Mouse (Mus musculus): ENCODE measurements around the gene Frmd4a. TPM values are rescaled to one million over a fixed set of nuclear protein-coding genes. Genes with fewer than 3 reads are reported as not detected.
"Not testable (repeated sequence)": the region's sequence is repeated elsewhere in the genome, so short reads cannot be mapped to it uniquely, and the experiment has no call there.

Gene Frmd4a
- total and polyA plus RNA-seq, 2 experiments from 2014 or later, result 11.9 to 44.1 TPM

DNA sequence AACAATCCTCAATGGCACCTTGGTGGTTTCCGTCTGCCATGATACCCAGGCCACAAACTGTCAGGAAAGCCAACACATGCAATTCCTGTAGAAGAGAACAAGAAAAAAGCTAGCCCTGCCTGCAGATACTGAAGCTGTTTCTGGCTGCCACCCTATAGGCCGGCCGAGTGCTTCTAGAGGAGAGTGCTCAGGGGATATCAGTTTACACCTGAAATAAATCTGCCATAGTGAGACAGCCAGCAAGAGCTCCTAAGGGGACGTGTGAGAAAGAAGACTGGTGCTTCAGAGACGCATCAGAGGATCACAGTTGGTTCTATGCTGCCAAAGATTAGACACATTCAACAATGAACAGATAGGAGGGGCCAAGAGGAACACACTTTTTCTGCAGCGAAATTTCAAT, 593.8 kb downstream of the Frmd4a start:
- H3K4me1 ChIP-seq (ENCODE audit: control insufficient read depth, insufficient read depth), result peaks cover 3% of the 10 kb centered on the region; the same call in 1 of the 2 replicates
- no peak for ATAC-seq (ENCODE audit: insufficient read depth, low read depth)
- H3K4me3 ChIP-seq (ENCODE audit: low read depth, low read length), result no peak overlapping the region
- H3K27me3 ChIP-seq (ENCODE audit: control insufficient read depth, insufficient read depth, low read length), result no peaks in the 10 kb centered on the region
- H3K4me2 ChIP-seq (ENCODE audit: low read depth, low read length), result no peak overlapping the region
- H3K36me3 ChIP-seq (replicated peaks; ENCODE audit: control insufficient read depth, insufficient read depth, low read length), result peaks cover 67% of the 10 kb centered on the region
- no peak for TF ChIP-seq EP300 (IDR thresholded peaks at IDR 0.05; ENCODE audit: low read depth)
- no peak for TF ChIP-seq CTCF (IDR thresholded peaks at IDR 0.05; ENCODE audit: low read depth)
- no peak overlapping the region for H3K27ac ChIP-seq (ENCODE audit: low read depth)
- DNase-seq (ENCODE audit: low spot score), result no peak
- no peaks in the 10 kb centered on the region for H3K9me3 ChIP-seq (replicated peaks; ENCODE audit: control insufficient read depth, low read length)
- 77% methylated on average over 6 of the region's 6 CpGs for WGBS
- no peak overlapping the region for H3K9ac ChIP-seq (replicated peaks; ENCODE audit: low read depth, low read length)

GRCm38 (mm10) chr2:4611704-4612103, 594.2 kb downstream of the Frmd4a start:
- H3K9me3 ChIP-seq (replicated peaks; ENCODE audit: control insufficient read depth, low read length), result no peaks in the 10 kb centered on the region
- 80% methylated on average over 10 of the region's 10 CpGs for WGBS
- DNase-seq (ENCODE audit: low spot score), result no peak

DNA sequence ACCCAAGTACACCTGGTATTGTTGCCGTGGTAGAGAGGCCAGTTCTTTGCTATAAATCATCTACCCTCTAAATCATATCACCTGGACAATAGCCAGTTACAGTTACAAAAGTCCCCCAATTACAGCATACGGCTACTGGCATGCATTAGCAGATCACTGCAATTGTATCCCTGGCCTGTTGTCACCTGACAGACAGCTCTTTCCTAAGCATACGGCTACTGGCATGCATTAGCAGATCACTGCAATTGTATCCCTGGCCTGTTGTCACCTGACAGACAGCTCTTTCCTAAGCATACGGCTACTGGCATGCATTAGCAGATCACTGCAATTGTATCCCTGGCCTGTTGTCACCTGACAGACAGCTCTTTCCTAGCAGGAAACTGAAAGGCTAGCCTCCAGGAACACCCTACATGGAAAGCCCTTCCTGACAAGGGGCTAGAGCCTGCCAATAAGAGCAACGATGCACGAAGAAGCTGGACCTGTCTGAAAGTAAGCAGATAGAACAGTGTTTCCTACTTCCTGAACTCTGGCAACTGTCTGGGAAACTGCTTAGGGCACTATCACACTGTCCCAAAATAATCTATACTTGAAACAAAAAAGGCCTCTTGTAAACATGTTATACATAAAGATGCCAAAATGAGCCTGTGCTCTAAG, 596.9 kb downstream of the Frmd4a start:
- H3K27ac ChIP-seq (ENCODE audit: low read depth), result peak overlapping the region; percentile 46; the same call in 1 of the 2 replicates
- 11% methylated on average over 6 of the region's 6 CpGs for WGBS
- peaks cover 36% of the 10 kb centered on the region for H3K36me3 ChIP-seq (replicated peaks; ENCODE audit: control insufficient read depth, insufficient read depth, low read length)
- ATAC-seq (ENCODE audit: insufficient read depth, low read depth) (peak; percentile 58), DNase-seq (ENCODE audit: low spot score) (peak; percentile 11)
- not testable (repeated sequence) for H3K4me2 ChIP-seq (ENCODE audit: low read depth, low read length); H3K9me3 ChIP-seq (replicated peaks; ENCODE audit: control insufficient read depth, low read length); H3K9ac ChIP-seq (replicated peaks; ENCODE audit: low read depth, low read length); H3K4me3 ChIP-seq (ENCODE audit: low read depth, low read length); H3K4me1 ChIP-seq (ENCODE audit: control insufficient read depth, insufficient read depth); H3K27me3 ChIP-seq (ENCODE audit: control insufficient read depth, insufficient read depth, low read length)

More at GRCm38 (mm10) chr2:4611704-4612103, 594.2 kb downstream of the Frmd4a start:
- TF ChIP-seq CTCF (IDR thresholded peaks at IDR 0.05; ENCODE audit: low read depth) (no peak), EP300 (IDR thresholded peaks at IDR 0.05; ENCODE audit: low read depth) (no peak)
- Histone ChIP-seq H3K36me3 (replicated peaks; ENCODE audit: control insufficient read depth, insufficient read depth, low read length) (peaks cover 63% of the 10 kb centered on the region), H3K9ac (replicated peaks; ENCODE audit: low read depth, low read length) (no peak overlapping the region), H3K27ac (ENCODE audit: low read depth) (no peak overlapping the region), H3K4me2 (ENCODE audit: low read depth, low read length) (no peak overlapping the region), H3K4me1 (ENCODE audit: control insufficient read depth, insufficient read depth) (peaks cover 3% of the 10 kb centered on the region; the same call in 1 of the 2 replicates), H3K4me3 (ENCODE audit: low read depth, low read length) (no peak overlapping the region), H3K27me3 (ENCODE audit: control insufficient read depth, insufficient read depth, low read length) (no peaks in the 10 kb centered on the region)
- ATAC-seq (ENCODE audit: insufficient read depth, low read depth), result no peak

DNA sequence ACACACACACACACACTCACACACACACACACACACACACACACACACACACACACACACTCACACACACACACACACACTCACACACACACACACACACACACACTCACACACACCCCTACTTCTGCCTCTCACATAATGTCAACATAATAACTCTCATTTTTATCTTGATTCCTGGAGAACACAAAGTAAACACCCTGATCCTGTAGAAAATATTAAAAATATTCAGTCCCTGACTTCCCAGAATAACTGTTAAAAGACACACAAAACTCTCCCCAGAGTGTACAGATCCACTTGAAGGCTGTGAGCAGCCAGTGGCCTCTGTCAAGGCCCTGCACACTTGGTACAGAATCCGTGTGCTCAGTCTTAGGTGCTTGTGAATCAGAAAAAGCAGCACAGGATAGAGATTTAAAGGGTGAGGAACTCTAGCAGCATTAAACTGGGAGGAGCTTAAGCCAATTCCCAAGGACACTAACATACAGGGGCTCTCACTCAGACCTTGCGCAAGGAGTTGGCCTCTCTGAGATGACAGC, 597.6 kb downstream of the Frmd4a start:
- ATAC-seq (ENCODE audit: insufficient read depth, low read depth), result no peak
- WGBS, result 87% methylated on average over 2 of the region's 2 CpGs
- H3K27me3 ChIP-seq (ENCODE audit: control insufficient read depth, insufficient read depth, low read length), result no peaks in the 10 kb centered on the region
- H3K36me3 ChIP-seq (replicated peaks; ENCODE audit: control insufficient read depth, insufficient read depth, low read length), result peaks cover 30% of the 10 kb centered on the region
- H3K4me1 ChIP-seq (ENCODE audit: control insufficient read depth, insufficient read depth), result peaks cover 3% of the 10 kb centered on the region; the same call in 1 of the 2 replicates
- no peak for DNase-seq (ENCODE audit: low spot score)
- H3K9ac ChIP-seq (replicated peaks; ENCODE audit: low read depth, low read length), result no peak overlapping the region
- H3K27ac ChIP-seq (ENCODE audit: low read depth), result peak overlapping the region; percentile 46; the same call in 1 of the 2 replicates
- no peaks in the 10 kb centered on the region for H3K9me3 ChIP-seq (replicated peaks; ENCODE audit: control insufficient read depth, low read length)
- TF ChIP-seq EP300 (IDR thresholded peaks at IDR 0.05; ENCODE audit: low read depth) (no peak), CTCF (IDR thresholded peaks at IDR 0.05; ENCODE audit: low read depth) (no peak)
- no peak overlapping the region for H3K4me3 ChIP-seq (ENCODE audit: low read depth, low read length)
- H3K4me2 ChIP-seq (ENCODE audit: low read depth, low read length), result no peak overlapping the region

DNA sequence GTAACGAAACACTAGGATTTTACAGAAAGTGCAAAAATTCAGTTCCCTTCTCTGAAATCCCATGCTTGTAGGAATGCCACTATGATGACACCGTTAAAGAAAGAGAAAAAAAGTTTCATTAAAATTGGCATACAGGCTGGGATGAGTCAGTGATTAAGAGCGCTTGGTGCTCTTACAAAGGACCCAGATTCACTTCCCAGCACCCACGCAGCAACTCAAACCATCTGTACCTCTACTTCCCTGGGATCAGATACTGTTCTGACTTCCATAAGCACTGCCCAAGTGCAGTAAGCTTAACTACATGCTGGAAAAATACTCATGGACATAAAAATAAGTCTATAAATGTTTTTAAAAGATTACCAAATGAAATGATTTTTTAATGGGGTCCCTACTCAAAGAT, 599.5 kb downstream of the Frmd4a start:
- peaks cover 3% of the 10 kb centered on the region; the same call in 1 of the 2 replicates for H3K4me1 ChIP-seq (ENCODE audit: control insufficient read depth, insufficient read depth)
- 82% methylated on average over 4 of the region's 4 CpGs for WGBS
- H3K27ac ChIP-seq (ENCODE audit: low read depth), result no peak overlapping the region
- TF ChIP-seq CTCF (IDR thresholded peaks at IDR 0.05; ENCODE audit: low read depth) (no peak), EP300 (IDR thresholded peaks at IDR 0.05; ENCODE audit: low read depth) (no peak)
- DNase-seq (ENCODE audit: low spot score), result no peak
- ATAC-seq (ENCODE audit: insufficient read depth, low read depth), result no peak
- no peak overlapping the region for H3K4me3 ChIP-seq (ENCODE audit: low read depth, low read length)
- H3K4me2 ChIP-seq (ENCODE audit: low read depth, low read length), result no peak overlapping the region
- H3K36me3 ChIP-seq (replicated peaks; ENCODE audit: control insufficient read depth, insufficient read depth, low read length), result peaks cover 17% of the 10 kb centered on the region
- no peaks in the 10 kb centered on the region for H3K27me3 ChIP-seq (ENCODE audit: control insufficient read depth, insufficient read depth, low read length)
- no peaks in the 10 kb centered on the region for H3K9me3 ChIP-seq (replicated peaks; ENCODE audit: control insufficient read depth, low read length)
- no peak overlapping the region for H3K9ac ChIP-seq (replicated peaks; ENCODE audit: low read depth, low read length)

DNA sequence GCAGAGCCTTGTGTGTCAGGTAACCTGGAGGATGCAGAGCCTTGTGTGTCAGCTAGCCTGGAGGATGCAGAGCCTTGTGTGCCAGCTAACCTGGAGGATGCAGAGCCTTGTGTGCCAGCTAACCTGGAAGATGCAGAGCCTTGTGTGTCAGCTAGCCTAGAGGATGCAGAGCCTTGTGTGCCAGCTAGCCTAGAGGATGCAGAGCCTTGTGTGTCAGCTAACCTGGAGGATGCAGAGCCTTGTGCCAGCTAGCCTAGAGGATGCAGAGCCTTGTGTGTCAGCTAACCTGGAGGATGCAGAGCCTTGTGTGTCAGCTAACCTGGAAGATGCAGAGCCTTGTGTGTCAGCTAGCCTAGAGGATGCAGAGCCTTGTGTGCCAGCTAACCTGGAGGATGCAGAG, 601.6 kb downstream of the Frmd4a start:
- H3K4me1 ChIP-seq (ENCODE audit: control insufficient read depth, insufficient read depth); H3K4me2 ChIP-seq (ENCODE audit: low read depth, low read length); H3K27ac ChIP-seq (ENCODE audit: low read depth); H3K4me3 ChIP-seq (ENCODE audit: low read depth, low read length); H3K9ac ChIP-seq (replicated peaks; ENCODE audit: low read depth, low read length); ATAC-seq (ENCODE audit: insufficient read depth, low read depth); H3K9me3 ChIP-seq (replicated peaks; ENCODE audit: control insufficient read depth, low read length); H3K27me3 ChIP-seq (ENCODE audit: control insufficient read depth, insufficient read depth, low read length); DNase-seq (ENCODE audit: low spot score): not testable (repeated sequence)
- H3K36me3 ChIP-seq (replicated peaks; ENCODE audit: control insufficient read depth, insufficient read depth, low read length), result peaks cover 23% of the 10 kb centered on the region

All from heart, postnatal 0 days (tissue).